Mouse (Mus musculus): ENCODE results near the gene Gm28635. TPM values are rescaled to one million over a fixed set of nuclear protein-coding genes. Genes with fewer than 3 reads are reported as not detected.

Gm28635 gene
- total and polyA plus RNA-seq, 2 experiments from 2014 or later, result not detected

- WGBS, result 93% methylated on average over 6 of the region's 6 CpGs
- TF ChIP-seq CTCF (IDR thresholded peaks at IDR 0.05; ENCODE audit: low read depth), result no peak
- DNase-seq (ENCODE audit: low spot score) (no peak), ATAC-seq (peak; percentile 15; the same call in 1 of the 2 replicates)
- Histone ChIP-seq H3K4me1 (ENCODE audit: insufficient read depth, low read length) (no peaks in the 10 kb centered on the region), H3K9ac (replicated peaks; ENCODE audit: low read length) (no peak overlapping the region), H3K4me2 (ENCODE audit: low read depth, low read length) (no peak overlapping the region), H3K27ac (no peak overlapping the region), H3K9me3 (ENCODE audit: low read length) (no peaks in the 10 kb centered on the region), H3K27me3 (ENCODE audit: insufficient read depth, low read length) (no peaks in the 10 kb centered on the region), H3K4me3 (ENCODE audit: low read length) (no peak overlapping the region), H3K36me3 (ENCODE audit: insufficient read depth, low read length) (peaks cover 52% of the 10 kb centered on the region)
Measured at GRCm38 (mm10) chr2:84599270-84599888, 78.5 kb downstream of the Gm28635 start.

GRCm38 (mm10) chr2:84597123-84597522 lies 80.7 kb downstream of the Gm28635 start:
- 98% methylated on average over 1 of the region's 1 CpGs for WGBS
- Histone ChIP-seq H3K4me2 (ENCODE audit: low read depth, low read length) (no peak overlapping the region), H3K4me3 (ENCODE audit: low read length) (no peak overlapping the region), H3K9ac (replicated peaks; ENCODE audit: low read length) (no peak overlapping the region), H3K9me3 (ENCODE audit: low read length) (no peaks in the 10 kb centered on the region), H3K36me3 (ENCODE audit: insufficient read depth, low read length) (peaks cover 30% of the 10 kb centered on the region), H3K27me3 (ENCODE audit: insufficient read depth, low read length) (no peaks in the 10 kb centered on the region), H3K27ac (no peak overlapping the region), H3K4me1 (ENCODE audit: insufficient read depth, low read length) (no peaks in the 10 kb centered on the region)
- no peak for TF ChIP-seq CTCF (IDR thresholded peaks at IDR 0.05; ENCODE audit: low read depth)
- ATAC-seq (no peak), DNase-seq (ENCODE audit: low spot score) (no peak)

GRCm38 (mm10) chr2:84592801-84593200 lies 85.0 kb downstream of the Gm28635 start:
- Histone ChIP-seq H3K36me3 (ENCODE audit: insufficient read depth, low read length) (peaks cover 15% of the 10 kb centered on the region; the same call in 1 of the 2 replicates), H3K9me3 (ENCODE audit: low read length) (no peaks in the 10 kb centered on the region), H3K4me3 (ENCODE audit: low read length) (no peak overlapping the region), H3K27me3 (ENCODE audit: insufficient read depth, low read length) (no peaks in the 10 kb centered on the region), H3K27ac (no peak overlapping the region), H3K9ac (replicated peaks; ENCODE audit: low read length) (no peak overlapping the region), H3K4me2 (ENCODE audit: low read depth, low read length) (no peak overlapping the region), H3K4me1 (ENCODE audit: insufficient read depth, low read length) (no peaks in the 10 kb centered on the region)
- DNase-seq (ENCODE audit: low spot score) (no peak), ATAC-seq (no peak)
- no peak for TF ChIP-seq CTCF (IDR thresholded peaks at IDR 0.05; ENCODE audit: low read depth)
- whole genome bisulfite sequencing, result 96% methylated on average over 8 of the region's 8 CpGs

GRCm38 (mm10) chr2:84585700-84586099 lies 92.1 kb downstream of the Gm28635 start:
- Histone ChIP-seq H3K4me1 (ENCODE audit: insufficient read depth, low read length) (no peaks in the 10 kb centered on the region), H3K9me3 (ENCODE audit: low read length) (no peaks in the 10 kb centered on the region), H3K9ac (replicated peaks; ENCODE audit: low read length) (no peak overlapping the region), H3K27ac (no peak overlapping the region), H3K27me3 (ENCODE audit: insufficient read depth, low read length) (no peaks in the 10 kb centered on the region), H3K4me3 (ENCODE audit: low read length) (no peak overlapping the region), H3K36me3 (ENCODE audit: insufficient read depth, low read length) (no peaks in the 10 kb centered on the region), H3K4me2 (ENCODE audit: low read depth, low read length) (no peak overlapping the region)
- ATAC-seq (no peak), DNase-seq (ENCODE audit: low spot score) (no peak)
- 81% methylated on average over 8 of the region's 8 CpGs for WGBS
- TF ChIP-seq CTCF (IDR thresholded peaks at IDR 0.05; ENCODE audit: low read depth), result no peak

- no peak for ATAC-seq
- Histone ChIP-seq H3K36me3 (ENCODE audit: insufficient read depth, low read length) (no peaks in the 10 kb centered on the region), H3K27ac (no peak overlapping the region), H3K27me3 (ENCODE audit: insufficient read depth, low read length) (no peaks in the 10 kb centered on the region), H3K4me1 (ENCODE audit: insufficient read depth, low read length) (no peaks in the 10 kb centered on the region), H3K4me2 (ENCODE audit: low read depth, low read length) (no peak overlapping the region), H3K9ac (replicated peaks; ENCODE audit: low read length) (no peak overlapping the region), H3K9me3 (ENCODE audit: low read length) (no peaks in the 10 kb centered on the region), H3K4me3 (ENCODE audit: low read length) (no peak overlapping the region)
- no peak for DNase-seq (ENCODE audit: low spot score)
- TF ChIP-seq CTCF (IDR thresholded peaks at IDR 0.05; ENCODE audit: low read depth), result no peak
- WGBS, result 87% methylated on average over 5 of the region's 5 CpGs
Measured at GRCm38 (mm10) chr2:84582286-84582685, 95.6 kb downstream of the Gm28635 start.

- H3K4me3 ChIP-seq (ENCODE audit: low read length), result no peak overlapping the region
- WGBS, result 94% methylated on average over 2 of the region's 3 CpGs
- no peak overlapping the region for H3K27ac ChIP-seq
Measured at GRCm38 (mm10) chr2:84581208-84581607, 96.6 kb downstream of the Gm28635 start.

GRCm38 (mm10) chr2:84579311-84579710 lies 98.5 kb downstream of the Gm28635 start:
- no peak overlapping the region for H3K4me2 ChIP-seq (ENCODE audit: low read depth, low read length)
- H3K9me3 ChIP-seq (ENCODE audit: low read length), result no peaks in the 10 kb centered on the region
- no peaks in the 10 kb centered on the region for H3K27me3 ChIP-seq (ENCODE audit: insufficient read depth, low read length)
- 89% methylated on average over 2 of the region's 2 CpGs for WGBS
- ATAC-seq (no peak), DNase-seq (ENCODE audit: low spot score) (no peak)
- no peaks in the 10 kb centered on the region for H3K36me3 ChIP-seq (ENCODE audit: insufficient read depth, low read length)
- H3K9ac ChIP-seq (replicated peaks; ENCODE audit: low read length), result no peak overlapping the region
- H3K4me1 ChIP-seq (ENCODE audit: insufficient read depth, low read length), result no peaks in the 10 kb centered on the region
- H3K27ac ChIP-seq, result no peak overlapping the region
- no peak for TF ChIP-seq CTCF (IDR thresholded peaks at IDR 0.05; ENCODE audit: low read depth)
- no peak overlapping the region for H3K4me3 ChIP-seq (ENCODE audit: low read length)

More at GRCm38 (mm10) chr2:84581208-84581607, 96.6 kb downstream of the Gm28635 start:
- Histone ChIP-seq H3K27me3 (ENCODE audit: insufficient read depth, low read length) (no peaks in the 10 kb centered on the region), H3K36me3 (ENCODE audit: insufficient read depth, low read length) (no peaks in the 10 kb centered on the region), H3K9me3 (ENCODE audit: low read length) (no peaks in the 10 kb centered on the region), H3K4me2 (ENCODE audit: low read depth, low read length) (no peak overlapping the region), H3K9ac (replicated peaks; ENCODE audit: low read length) (no peak overlapping the region), H3K4me1 (ENCODE audit: insufficient read depth, low read length) (no peaks in the 10 kb centered on the region)
- DNase-seq (ENCODE audit: low spot score), result no peak
- no peak for ATAC-seq
- peak; percentile 34 for TF ChIP-seq CTCF (IDR thresholded peaks at IDR 0.05; ENCODE audit: low read depth)

Data from hindbrain, postnatal 0 days (tissue).